Mouse (Mus musculus) layer of hippocampus, adult 2 months (tissue): ENCODE data around the gene Skap1. TPM values are rescaled to one million over a fixed set of nuclear protein-coding genes. Genes with fewer than 3 reads are reported as not detected.

ENCODE experiments used
- DNase-seq, 2 experiments: peaks; one replicate each; pipeline ENCODE4 v3.0.0; 2022; ENCODE audit warnings: low spot score in 2 of 2
- H3K27ac ChIP-seq: fragments of 200-600 bp; 2 replicates; pipeline ENCODE4 v1.8.1; 2022
- H3K4me3 ChIP-seq: fragments of 200-600 bp; 2 replicates; pipeline ENCODE4 v1.8.1; 2022; ENCODE audit warnings: mild to moderate bottlenecking
- CTCF ChIP-seq: fragments of 200-600 bp; conservative IDR thresholded peaks from 2 replicates; pipeline ENCODE4 v1.8.1; 2022; ENCODE audit warnings: antibody characterized with exemption, mild to moderate bottlenecking, moderate library complexity
- total RNA-seq, 2 experiments: library from RNA; stranded (reverse); gene quantifications; 2 replicates each; pipeline ENCODE4 v1.2.3; 2021

Skap1 gene
- total RNA-seq, 2 experiments from 2014 or later = 1.0 to 1.2 TPM

DNA sequence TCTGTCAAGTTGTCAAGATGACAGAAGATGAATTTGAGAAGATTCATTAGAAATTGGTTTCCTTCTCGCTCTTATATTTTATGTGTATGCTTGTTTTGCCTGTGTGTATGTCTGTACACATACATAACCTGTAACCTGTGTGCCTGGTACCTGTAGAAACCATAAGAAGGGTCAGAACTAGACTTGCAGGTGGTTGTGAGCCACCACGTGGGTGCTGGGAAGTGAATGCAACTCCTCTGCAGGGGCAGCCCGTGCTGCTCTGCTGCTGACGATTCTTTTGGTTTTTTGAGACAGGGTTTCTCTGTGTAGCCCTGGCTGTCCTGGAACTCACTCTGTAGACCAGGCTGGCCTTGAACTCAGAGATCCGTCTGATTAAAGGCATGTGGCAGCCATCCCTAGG lies 21.9 kb upstream of the Skap1 start:
- no peak for TF ChIP-seq CTCF
- H3K27ac ChIP-seq = no peak overlapping the region
- no peak overlapping the region for H3K4me3 ChIP-seq
- DNase-seq = no peak

DNA sequence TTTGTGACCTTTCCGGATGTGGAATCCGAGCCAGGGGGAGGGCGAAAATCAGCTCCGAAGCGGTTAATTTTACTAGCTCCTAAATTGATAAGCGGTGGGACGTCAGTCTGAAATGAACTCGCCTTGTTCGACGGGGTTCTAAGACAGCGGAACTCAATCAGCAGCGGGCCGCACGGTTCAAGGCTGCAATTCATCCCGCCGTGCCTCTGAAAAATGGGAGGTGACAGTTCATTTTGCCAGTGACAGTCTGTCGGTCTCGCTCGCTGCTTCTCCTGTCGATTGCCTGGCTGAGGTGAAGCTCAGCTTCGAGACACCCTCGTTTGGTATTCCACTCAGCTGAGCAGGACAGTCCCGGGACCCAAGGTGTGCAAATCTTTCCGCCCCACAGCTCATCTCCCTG lies 16.5 kb upstream of the Skap1 start:
- DNase-seq = no peak
- H3K4me3 ChIP-seq = no peak overlapping the region
- TF ChIP-seq CTCF = no peak
- no peak overlapping the region for H3K27ac ChIP-seq

DNA sequence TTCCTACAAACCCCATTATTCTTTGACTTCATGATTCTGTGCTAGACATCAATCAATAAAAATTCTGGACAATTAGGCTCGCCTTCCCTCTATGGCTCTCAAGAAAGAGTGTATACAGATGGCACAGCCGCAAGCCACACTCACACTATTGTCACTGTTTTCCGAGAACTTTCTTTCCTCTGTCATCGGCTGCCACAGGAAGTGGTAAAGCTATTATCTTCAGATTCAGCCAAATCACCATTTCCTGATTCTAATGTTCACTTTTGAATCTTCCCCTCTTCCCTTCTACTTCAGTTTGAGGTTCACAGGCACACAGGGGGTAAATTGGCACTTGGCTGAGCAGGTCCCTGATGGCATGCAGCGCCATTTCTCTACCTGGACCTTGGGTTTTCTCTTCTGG lies 9.3 kb upstream of the Skap1 start:
- no peak for TF ChIP-seq CTCF
- H3K4me3 ChIP-seq = no peak overlapping the region
- DNase-seq = no peak
- H3K27ac ChIP-seq = no peak overlapping the region

DNA sequence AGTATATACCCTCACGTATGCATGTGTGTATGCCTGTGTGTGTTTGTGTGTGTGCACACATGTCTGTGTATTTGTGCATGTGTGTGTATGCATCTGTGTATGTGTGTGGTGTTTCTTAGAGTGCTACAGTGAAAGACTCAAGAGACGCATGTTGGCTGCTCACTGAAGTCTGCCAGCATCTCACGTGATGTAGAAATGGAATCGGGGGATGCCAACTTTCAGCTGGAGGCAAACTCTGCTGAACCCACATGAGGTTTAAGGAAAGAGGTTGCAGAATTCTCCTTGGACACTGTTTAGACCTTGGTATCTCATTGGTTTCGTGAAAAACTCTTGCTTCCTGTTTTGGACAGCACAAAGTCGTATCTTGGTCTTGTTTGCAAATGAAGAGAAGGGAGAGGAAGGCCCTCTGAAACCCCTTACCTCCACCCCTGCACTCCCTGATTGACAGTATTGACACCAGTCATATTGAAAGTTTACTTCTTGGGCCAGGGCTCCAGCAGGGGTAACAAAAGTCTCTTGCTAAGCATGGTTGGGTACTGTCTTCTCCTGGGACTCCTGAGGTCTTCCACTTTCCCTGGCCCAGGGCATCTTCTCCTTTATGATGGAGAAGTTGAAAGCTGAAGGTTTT lies 8.6 kb upstream of the Skap1 start:
- Histone ChIP-seq H3K4me3 (no peak overlapping the region), H3K27ac (no peak overlapping the region)
- no peak for TF ChIP-seq CTCF
- no peak for DNase-seq

DNA sequence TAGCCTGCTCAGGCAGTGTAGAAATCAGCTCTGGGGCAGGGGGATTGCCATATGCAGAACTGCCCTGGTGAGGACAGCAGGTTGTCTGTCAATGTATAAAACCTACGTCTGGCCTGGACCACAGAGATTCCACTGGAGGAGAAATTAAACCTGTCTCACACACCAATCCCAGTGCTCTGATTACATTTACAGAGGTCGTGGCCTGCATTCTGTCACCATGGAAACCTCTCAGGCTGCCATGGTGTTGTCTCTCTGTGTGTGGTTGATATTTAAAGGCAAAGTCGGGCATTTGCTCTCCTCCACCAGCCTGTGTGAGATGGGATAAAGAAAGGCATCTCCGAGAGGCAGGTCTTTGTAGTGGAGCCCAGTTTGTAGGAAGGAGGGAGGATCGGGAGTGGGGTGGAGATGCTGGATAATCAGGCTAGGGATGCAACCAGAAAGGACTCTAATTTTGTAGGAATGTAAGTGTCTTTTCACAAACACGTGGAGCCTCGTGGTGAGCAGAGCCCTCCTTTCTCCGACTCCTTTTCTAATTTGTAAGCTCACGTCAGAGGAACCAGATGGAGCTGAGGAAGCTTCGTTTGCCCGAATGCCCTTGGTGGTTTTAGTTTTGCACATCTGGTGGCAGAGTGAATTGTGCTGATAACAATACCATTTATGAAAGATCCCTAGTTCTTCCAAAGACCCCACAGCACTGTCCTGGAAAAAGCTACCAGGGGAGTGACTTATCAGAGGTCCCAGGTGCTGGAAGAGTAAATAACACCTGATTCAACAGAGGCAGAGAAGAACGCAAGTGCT lies 7.7 kb upstream of the Skap1 start:
- no peak for TF ChIP-seq CTCF
- no peak for DNase-seq
- H3K27ac ChIP-seq = no peak overlapping the region
- no peak overlapping the region for H3K4me3 ChIP-seq

DNA sequence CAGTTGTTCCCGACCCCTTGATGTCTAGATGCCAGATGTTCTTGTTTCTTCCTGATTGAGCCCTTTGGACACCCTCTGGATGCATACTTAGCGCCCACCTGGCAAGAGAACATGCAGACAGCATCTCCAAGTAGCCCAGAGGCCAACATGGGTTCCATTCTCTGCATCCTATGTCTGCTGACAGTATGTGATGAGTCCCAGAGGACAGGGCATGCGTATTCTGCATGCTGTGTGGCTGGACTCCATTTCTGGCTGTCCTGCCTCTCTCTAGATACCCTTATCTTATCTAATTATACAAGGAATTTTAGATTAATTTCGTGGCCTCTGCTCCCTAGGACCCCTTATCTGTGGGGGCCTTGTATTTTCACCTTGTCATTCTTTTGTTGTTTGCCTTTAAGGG lies 2.6 kb upstream of the Skap1 start:
- no peak for TF ChIP-seq CTCF
- no peak overlapping the region for H3K27ac ChIP-seq
- no peak overlapping the region for H3K4me3 ChIP-seq
- no peak for DNase-seq

DNA sequence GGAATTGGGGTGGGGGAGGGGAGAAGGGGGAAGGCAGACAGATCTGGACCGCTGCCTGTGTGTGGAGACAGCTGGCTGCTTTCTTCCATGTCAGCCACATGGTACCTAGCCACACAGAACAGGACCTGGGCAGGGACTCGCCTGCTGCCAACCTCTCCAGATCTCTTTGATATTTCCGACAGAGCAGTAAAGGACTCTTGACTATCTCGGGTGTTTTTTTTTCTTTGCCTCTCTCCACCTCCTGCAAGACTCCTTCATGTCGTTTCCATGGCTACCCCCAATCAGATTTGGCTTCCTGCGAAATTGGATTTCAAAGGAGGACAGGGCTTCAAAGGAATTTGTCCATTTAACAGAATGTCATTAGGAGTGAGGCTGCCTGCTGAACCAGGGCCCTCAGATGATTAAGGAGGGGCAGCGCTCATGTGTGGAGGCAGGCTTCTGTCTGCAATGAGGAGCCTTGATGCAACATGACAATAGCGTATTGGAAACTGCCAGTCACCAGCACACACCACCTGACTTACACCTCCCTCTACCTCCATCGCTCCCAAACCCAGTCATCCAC lies 2.1 kb upstream of the Skap1 start:
- Histone ChIP-seq H3K4me3 (no peak overlapping the region), H3K27ac (peak overlapping the region; percentile 33; the same call in 1 of the 2 replicates)
- no peak for TF ChIP-seq CTCF
- DNase-seq = no peak

DNA sequence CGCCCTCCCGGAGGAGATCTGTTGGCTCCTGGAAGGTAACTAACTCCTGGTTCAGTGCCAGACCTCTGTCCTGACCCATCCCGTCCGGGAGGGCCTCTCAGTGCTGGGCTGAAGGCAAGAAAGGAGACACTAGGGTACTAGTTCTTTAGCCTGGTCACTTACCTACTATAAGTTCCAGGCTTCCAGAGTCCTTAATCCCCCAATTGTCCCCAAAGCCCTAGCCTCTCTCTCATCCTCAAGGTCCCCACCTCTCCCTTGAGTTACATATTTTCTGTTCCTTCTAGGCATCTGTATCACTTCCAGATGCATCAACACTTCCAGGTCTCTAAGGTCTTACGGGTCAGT lies 295 bp downstream of the Skap1 start:
- no peak for TF ChIP-seq CTCF
- H3K4me3 ChIP-seq = no peak overlapping the region
- H3K27ac ChIP-seq = peak overlapping the region; percentile 82; the same call in 1 of the 2 replicates
- no peak for DNase-seq

DNA sequence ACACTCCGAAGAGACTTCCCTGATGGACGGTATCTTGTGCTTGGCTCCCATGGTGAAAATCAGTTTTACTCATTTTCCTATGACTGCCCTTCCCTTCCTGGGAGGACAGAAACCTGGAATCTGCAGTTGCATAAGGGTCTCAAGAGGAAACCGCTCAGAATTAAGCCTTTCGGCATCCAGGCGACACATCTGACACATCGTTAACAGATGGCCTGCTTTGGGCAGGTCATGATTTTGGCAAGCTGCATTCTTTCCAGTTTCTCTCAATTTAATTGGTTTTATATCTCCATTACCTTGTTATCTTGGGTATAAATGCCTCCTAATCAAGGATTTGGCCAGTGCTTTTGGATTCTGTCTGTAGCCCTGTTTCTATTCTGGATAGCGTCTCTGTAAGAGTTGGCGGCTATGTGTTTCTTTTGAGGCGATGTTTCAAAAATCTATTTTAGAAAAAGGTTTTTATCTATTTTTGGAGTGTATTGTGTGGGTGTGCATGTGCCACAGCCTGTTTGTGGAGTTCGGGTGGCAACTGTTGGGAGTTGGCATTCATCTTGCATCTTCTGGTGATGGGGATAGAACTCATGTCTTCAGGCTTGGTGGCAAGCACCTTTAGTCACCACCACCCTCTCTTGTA lies 1.1 kb downstream of the Skap1 start:
- Histone ChIP-seq H3K4me3 (no peak overlapping the region), H3K27ac (peak overlapping the region; percentile 82)
- no peak for TF ChIP-seq CTCF
- DNase-seq = peak in 1 of 2 experiments; percentile 34

DNA sequence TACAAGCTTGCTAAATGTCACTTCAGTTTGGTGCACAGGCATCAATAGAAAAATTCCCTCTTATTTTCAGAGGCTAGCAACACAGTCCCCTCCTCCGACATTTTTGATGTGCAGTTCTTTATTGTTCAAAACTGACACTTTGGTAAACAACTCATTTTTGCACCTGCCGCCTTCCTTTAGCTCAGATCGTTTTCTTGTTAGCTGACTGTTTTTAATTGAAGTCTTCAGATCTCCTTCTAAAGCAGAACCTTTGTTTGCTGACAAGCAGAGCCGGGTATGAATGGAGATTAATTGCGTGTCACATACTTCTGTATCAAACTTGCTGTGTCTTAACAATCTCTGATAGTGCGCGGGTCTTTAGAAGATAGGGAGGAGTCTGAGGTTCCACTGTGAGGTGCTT lies 2.0 kb downstream of the Skap1 start:
- Histone ChIP-seq H3K4me3 (no peak overlapping the region), H3K27ac (peak overlapping the region; percentile 46)
- DNase-seq = no peak
- no peak for TF ChIP-seq CTCF

DNA sequence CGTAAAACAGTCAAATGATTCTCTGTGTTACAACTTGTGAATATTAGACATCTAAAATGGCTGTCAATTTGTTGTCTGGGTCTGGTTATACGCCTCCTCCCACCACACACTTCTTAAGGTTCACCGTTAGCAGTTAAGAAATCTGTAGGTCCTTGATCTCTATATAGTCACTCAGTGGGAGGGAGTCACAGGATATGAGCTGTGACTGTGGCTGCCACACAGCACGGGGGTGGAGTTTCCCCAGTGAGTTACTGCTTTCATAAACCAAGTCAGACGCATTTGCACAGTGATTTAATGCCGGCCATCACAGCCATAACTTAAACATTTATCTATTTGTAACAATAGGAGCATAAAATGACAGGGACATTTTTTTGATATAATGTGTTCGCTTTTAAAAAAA lies 2.6 kb downstream of the Skap1 start:
- TF ChIP-seq CTCF = no peak
- Histone ChIP-seq H3K4me3 (no peak overlapping the region), H3K27ac (no peak overlapping the region)
- no peak for DNase-seq

DNA sequence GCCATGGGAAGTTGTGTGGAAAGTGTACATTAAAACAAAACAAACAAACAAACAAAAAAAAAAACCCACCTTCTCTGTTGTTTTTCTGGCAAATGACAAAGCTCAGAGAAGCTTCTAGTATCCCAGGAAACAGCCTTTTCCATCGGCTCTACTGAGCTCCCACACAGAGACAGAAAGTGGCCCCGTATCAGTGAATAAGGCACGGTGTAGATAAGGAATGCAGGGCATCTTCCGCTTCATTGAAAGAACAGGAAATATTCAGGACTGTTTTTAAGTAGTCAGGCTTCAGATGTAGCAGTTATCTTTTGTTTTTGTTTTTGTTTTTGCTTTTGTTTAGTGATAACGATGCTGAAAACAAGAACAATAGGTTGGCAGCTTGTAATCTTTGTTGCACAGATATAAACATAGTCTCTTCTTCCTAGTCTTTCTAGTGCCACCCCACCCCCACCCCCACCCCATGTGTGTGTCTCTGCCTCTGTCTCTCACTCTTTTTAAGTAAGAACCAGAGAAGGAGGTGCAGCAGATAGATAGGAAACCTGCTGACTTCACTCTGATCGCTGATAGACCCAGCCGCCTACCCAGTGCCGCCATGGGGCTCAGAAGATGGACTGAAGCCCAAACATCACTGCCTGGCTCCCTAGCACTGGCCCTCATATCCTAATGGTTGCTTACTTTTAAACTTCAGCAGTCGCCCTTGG lies 3.8 kb downstream of the Skap1 start:
- no peak for TF ChIP-seq CTCF
- Histone ChIP-seq H3K4me3 (no peak overlapping the region), H3K27ac (peak overlapping the region; percentile 46; the same call in 1 of the 2 replicates)
- DNase-seq = no peak

DNA sequence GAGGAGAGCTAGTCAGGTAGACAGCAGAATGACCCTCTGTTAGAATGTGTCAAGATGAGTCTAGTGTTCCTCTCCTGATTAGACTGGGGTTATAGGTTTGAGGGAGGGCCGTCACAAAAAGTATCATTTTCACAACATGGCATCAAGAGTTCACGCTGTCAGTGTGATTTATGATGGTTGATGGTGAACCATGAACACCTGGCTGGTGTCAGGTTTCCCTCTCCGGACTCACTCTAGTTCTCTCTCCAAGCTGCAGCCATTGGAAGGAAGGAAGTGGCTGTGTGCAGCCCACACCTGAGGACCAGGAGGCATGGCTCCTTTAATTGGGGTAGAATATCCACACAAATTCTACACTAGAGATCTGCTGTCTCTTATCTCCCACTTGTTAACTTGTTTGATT lies 18.3 kb downstream of the Skap1 start:
- Histone ChIP-seq H3K27ac (no peak overlapping the region), H3K4me3 (no peak overlapping the region)
- no peak for DNase-seq
- no peak for TF ChIP-seq CTCF
